Mouse (Mus musculus): ENCODE results near the gene Eepd1. TPM values are rescaled to one million over a fixed set of nuclear protein-coding genes. Genes with fewer than 3 reads are reported as not detected.

Eepd1 gene
- polyA plus RNA-seq, 2 experiments: 2.3 to 4.4 TPM

DNA sequence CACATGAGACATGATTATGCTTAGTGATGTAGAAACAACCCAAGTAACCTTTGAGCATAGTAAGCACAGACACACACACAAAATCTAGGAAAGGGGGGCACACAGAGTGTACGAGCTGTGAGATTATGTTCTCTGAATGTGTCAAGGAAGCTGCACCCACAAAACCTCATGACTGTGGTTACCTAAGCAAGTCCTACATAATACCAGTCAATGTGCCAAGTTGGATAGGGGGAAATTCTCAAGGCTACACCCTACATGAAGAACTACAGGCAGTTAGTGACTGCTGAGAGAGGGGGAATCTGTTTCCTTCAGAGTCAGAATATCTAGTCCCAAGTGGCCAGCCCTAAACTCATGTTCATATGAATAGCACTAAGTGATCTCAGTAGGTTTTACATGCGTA is 58.1 kb downstream of the Eepd1 start:
- DNase-seq (ENCODE audit: low read depth in 3 of 3, low spot score in 3 of 3) (no peak), ATAC-seq (ENCODE audit: insufficient read depth) (no peak)
- no peak overlapping the region for H3K4me3 ChIP-seq (ENCODE audit: insufficient read depth in 1 of 2, low read depth in 2 of 2, low read length in 2 of 2)
- no peaks in the 10 kb centered on the region for H3K36me3 ChIP-seq (replicated peaks; ENCODE audit: control insufficient read depth, insufficient read depth, low read depth)
- no peak overlapping the region for H3K9ac ChIP-seq (replicated peaks)
- H3K4me1 ChIP-seq (replicated peaks; ENCODE audit: control insufficient read depth in 2 of 2, insufficient read depth in 2 of 2, low read length in 1 of 2): no peaks in the 10 kb centered on the region
- H3K9me3 ChIP-seq (ENCODE audit: control insufficient read depth, low read length): no peaks in the 10 kb centered on the region
- H3K4me2 ChIP-seq (ENCODE audit: low read depth): no peak overlapping the region
- 69% methylated on average over 2 of the region's 2 CpGs for WGBS (ENCODE audit: insufficient replicate concordance)
- no peaks in the 10 kb centered on the region for H3K27me3 ChIP-seq (ENCODE audit: control insufficient read depth, insufficient read depth, low read length)
- TF ChIP-seq EP300 (IDR thresholded peaks at IDR 0.05; ENCODE audit: low read depth) (no peak), CTCF (IDR thresholded peaks at IDR 0.05; ENCODE audit: low read depth) (no peak)
- no peak overlapping the region for H3K27ac ChIP-seq

GRCm38 (mm10) chr9:25541355-25541754 is 60.0 kb downstream of the Eepd1 start:
- Histone ChIP-seq H3K9ac (replicated peaks) (no peak overlapping the region), H3K9me3 (ENCODE audit: control insufficient read depth, low read length) (no peaks in the 10 kb centered on the region), H3K4me1 (replicated peaks; ENCODE audit: control insufficient read depth in 2 of 2, insufficient read depth in 2 of 2, low read length in 1 of 2) (no peaks in the 10 kb centered on the region), H3K27me3 (ENCODE audit: control insufficient read depth, insufficient read depth, low read length) (no peaks in the 10 kb centered on the region), H3K4me2 (ENCODE audit: low read depth) (no peak overlapping the region), H3K27ac (no peak overlapping the region), H3K36me3 (replicated peaks; ENCODE audit: control insufficient read depth, insufficient read depth, low read depth) (no peaks in the 10 kb centered on the region), H3K4me3 (ENCODE audit: insufficient read depth in 1 of 2, low read depth in 2 of 2, low read length in 2 of 2) (no peak overlapping the region)
- WGBS (ENCODE audit: insufficient replicate concordance): 47% methylated on average over 4 of the region's 4 CpGs
- no peak for ATAC-seq (ENCODE audit: insufficient read depth)
- no peak for DNase-seq (ENCODE audit: low read depth in 3 of 3, low spot score in 3 of 3)
- TF ChIP-seq CTCF (IDR thresholded peaks at IDR 0.05; ENCODE audit: low read depth) (no peak), EP300 (IDR thresholded peaks at IDR 0.05; ENCODE audit: low read depth) (no peak)

DNA sequence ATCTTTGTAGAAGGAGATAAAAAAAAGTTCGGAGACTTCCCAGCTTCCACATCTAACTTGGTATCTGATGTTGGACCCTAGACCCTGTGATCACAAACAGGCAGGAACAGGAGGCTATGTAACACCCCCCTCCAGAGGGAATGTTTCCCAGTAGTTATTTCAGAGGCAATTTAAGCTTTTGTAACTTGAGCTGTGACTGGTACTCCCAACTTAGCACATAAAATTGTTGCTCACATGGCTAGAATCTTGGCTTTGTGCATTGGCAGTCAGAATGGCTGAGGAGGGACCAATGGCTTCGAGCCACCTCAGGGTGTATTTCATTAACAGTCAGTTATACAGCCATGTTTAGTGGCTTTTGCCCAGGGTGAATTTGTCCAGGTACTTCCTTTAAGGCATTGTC is 63.9 kb downstream of the Eepd1 start:
- no peaks in the 10 kb centered on the region for H3K9me3 ChIP-seq (ENCODE audit: control insufficient read depth, low read length)
- H3K27ac ChIP-seq: no peak overlapping the region
- DNase-seq (ENCODE audit: low read depth in 3 of 3, low spot score in 3 of 3) (no peak), ATAC-seq (ENCODE audit: insufficient read depth) (no peak)
- H3K27me3 ChIP-seq (ENCODE audit: control insufficient read depth, insufficient read depth, low read length): no peaks in the 10 kb centered on the region
- WGBS (ENCODE audit: insufficient replicate concordance): 48% methylated on average over 2 of the region's 2 CpGs
- H3K4me2 ChIP-seq (ENCODE audit: low read depth): no peak overlapping the region
- H3K4me1 ChIP-seq (replicated peaks; ENCODE audit: control insufficient read depth in 2 of 2, insufficient read depth in 2 of 2, low read length in 1 of 2): peaks cover 0 to 3% of the 10 kb centered on the region in 2 experiments; a peak in 1 of 4 replicates
- H3K4me3 ChIP-seq (ENCODE audit: insufficient read depth in 1 of 2, low read depth in 2 of 2, low read length in 2 of 2): no peak overlapping the region
- H3K36me3 ChIP-seq (replicated peaks; ENCODE audit: control insufficient read depth, insufficient read depth, low read depth): no peaks in the 10 kb centered on the region
- TF ChIP-seq CTCF (IDR thresholded peaks at IDR 0.05; ENCODE audit: low read depth): no peak
- H3K9ac ChIP-seq (replicated peaks): no peak overlapping the region

GRCm38 (mm10) chr9:25549130-25550060 is 68.0 kb downstream of the Eepd1 start:
- Histone ChIP-seq H3K4me2 (ENCODE audit: low read depth) (no peak overlapping the region), H3K9me3 (ENCODE audit: control insufficient read depth, low read length) (no peaks in the 10 kb centered on the region), H3K9ac (replicated peaks) (no peak overlapping the region), H3K4me1 (replicated peaks; ENCODE audit: control insufficient read depth in 2 of 2, insufficient read depth in 2 of 2, low read length in 1 of 2) (peaks cover 0 to 8% of the 10 kb centered on the region in 2 experiments; a peak in 1 of 4 replicates), H3K27me3 (ENCODE audit: control insufficient read depth, insufficient read depth, low read length) (no peaks in the 10 kb centered on the region), H3K4me3 (ENCODE audit: insufficient read depth in 1 of 2, low read depth in 2 of 2, low read length in 2 of 2) (no peak overlapping the region), H3K36me3 (replicated peaks; ENCODE audit: control insufficient read depth, insufficient read depth, low read depth) (no peaks in the 10 kb centered on the region), H3K27ac (no peak overlapping the region)
- TF ChIP-seq EP300 (IDR thresholded peaks at IDR 0.05; ENCODE audit: low read depth) (no peak), CTCF (IDR thresholded peaks at IDR 0.05; ENCODE audit: low read depth) (no peak)
- no peak for ATAC-seq (ENCODE audit: insufficient read depth)
- 51% methylated on average over 8 of the region's 8 CpGs for WGBS (ENCODE audit: insufficient replicate concordance)
- DNase-seq (ENCODE audit: low read depth in 3 of 3, low spot score in 3 of 3): no peak

GRCm38 (mm10) chr9:25550196-25550595 is 68.8 kb downstream of the Eepd1 start:
- 60% methylated on average over 7 of the region's 7 CpGs for WGBS (ENCODE audit: insufficient replicate concordance)
- DNase-seq (ENCODE audit: low read depth in 3 of 3, low spot score in 3 of 3): peak; percentile 6 to 23 (median 16)
- peaks cover 0 to 8% of the 10 kb centered on the region in 2 experiments; a peak in 1 of 4 replicates for H3K4me1 ChIP-seq (replicated peaks; ENCODE audit: control insufficient read depth in 2 of 2, insufficient read depth in 2 of 2, low read length in 1 of 2)

More at GRCm38 (mm10) chr9:25550196-25550595, 68.8 kb downstream of the Eepd1 start:
- no peaks in the 10 kb centered on the region for H3K36me3 ChIP-seq (replicated peaks; ENCODE audit: control insufficient read depth, insufficient read depth, low read depth)
- H3K4me3 ChIP-seq (ENCODE audit: insufficient read depth in 1 of 2, low read depth in 2 of 2, low read length in 2 of 2): no peak overlapping the region
- no peaks in the 10 kb centered on the region for H3K27me3 ChIP-seq (ENCODE audit: control insufficient read depth, insufficient read depth, low read length)
- no peak overlapping the region for H3K9ac ChIP-seq (replicated peaks)
- no peak overlapping the region for H3K27ac ChIP-seq
- H3K9me3 ChIP-seq (ENCODE audit: control insufficient read depth, low read length): no peaks in the 10 kb centered on the region
- no peak overlapping the region for H3K4me2 ChIP-seq (ENCODE audit: low read depth)
- no peak for TF ChIP-seq CTCF (IDR thresholded peaks at IDR 0.05; ENCODE audit: low read depth)
- TF ChIP-seq EP300 (IDR thresholded peaks at IDR 0.05; ENCODE audit: low read depth): no peak
- ATAC-seq (ENCODE audit: insufficient read depth): peak; percentile 64
